Mouse (Mus musculus) heart, adult 8-10 months (tissue): ENCODE results near the gene Tyrobp. TPM values are rescaled to one million over a fixed set of nuclear protein-coding genes. Genes with fewer than 3 reads are reported as not detected.

Experiments
- DNase-seq: peaks from one replicate; pipeline ENCODE4 v3.0.0; 2022; ENCODE audit warnings: low spot score
- total RNA-seq, 4 experiments: library from RNA; stranded (reverse); gene quantifications; 2 replicates each; pipeline ENCODE4 v1.2.4; 2022

Gene Tyrobp
- total RNA-seq, 4 experiments from 2014 or later = 13.5 to 26.2 (median 16.5) TPM

DNA sequence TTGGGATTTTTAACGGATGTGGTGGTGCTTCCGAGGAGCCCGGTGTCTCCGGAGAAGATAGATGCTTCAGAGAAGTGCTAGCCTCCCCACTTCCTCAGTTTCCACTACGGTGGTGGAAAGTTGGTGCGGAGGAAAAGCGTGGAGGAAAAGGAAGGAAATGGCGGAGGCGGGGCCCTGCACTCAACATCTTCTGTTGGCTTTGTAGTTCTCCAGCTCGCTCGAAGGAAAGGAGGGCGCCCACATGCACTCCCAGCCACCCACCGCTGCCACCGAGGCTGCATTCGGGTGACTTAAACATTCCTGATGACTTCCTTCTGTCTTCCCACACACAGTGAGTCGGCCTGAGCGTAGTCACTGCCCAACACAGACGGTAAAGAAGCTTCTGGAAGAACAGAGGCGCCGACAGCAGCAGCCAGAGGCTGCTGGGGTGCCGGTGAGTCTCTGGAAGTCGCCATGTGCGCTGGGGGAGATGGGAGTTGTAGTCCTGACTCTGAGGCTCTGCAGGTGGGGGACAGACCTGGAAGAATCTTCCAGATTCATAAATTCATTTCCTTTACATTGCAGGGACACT, 9.6 kb downstream of the Tyrobp start:
- peak; percentile 62 for DNase-seq

DNA sequence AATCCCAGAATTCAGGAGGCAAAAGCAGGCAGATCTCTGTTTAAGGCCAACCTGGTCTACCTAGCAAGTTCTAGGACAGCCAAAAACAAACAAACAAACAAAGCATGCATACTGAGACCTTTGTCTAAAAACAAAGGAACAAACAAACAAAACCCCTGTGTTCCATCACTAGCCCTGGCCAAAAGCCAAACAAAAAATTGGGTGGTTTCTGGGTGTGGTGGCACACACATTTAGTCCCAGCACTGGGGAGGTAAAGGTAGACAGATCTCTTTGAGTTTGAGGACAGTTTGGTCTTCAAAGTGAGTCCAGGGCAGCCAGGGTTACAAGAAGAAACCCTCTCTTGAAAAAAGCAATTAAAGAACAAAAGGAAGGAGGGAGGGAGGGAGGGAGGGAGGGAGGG, 15.8 kb downstream of the Tyrobp start:
- no peak for DNase-seq

DNA sequence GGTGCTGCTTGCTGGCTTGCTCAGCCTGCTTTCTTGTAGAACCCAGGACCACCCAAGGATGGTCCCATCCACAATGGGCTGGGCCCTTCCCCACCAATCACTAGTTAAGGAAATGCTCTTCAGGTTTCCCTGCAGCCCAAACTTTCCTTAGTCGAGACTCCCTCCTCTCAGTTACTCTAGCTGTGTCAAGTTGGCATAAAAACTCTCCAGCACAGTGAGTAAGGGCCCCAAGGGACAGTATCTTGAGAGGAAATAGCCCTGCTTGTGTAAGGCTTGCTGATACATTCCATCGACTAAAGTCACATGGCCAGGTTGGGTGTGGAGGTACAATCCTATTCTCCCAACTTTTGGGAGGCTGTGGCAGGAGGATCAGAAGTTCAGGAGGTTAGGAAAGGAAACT, 16.6 kb downstream of the Tyrobp start:
- DNase-seq = no peak

DNA sequence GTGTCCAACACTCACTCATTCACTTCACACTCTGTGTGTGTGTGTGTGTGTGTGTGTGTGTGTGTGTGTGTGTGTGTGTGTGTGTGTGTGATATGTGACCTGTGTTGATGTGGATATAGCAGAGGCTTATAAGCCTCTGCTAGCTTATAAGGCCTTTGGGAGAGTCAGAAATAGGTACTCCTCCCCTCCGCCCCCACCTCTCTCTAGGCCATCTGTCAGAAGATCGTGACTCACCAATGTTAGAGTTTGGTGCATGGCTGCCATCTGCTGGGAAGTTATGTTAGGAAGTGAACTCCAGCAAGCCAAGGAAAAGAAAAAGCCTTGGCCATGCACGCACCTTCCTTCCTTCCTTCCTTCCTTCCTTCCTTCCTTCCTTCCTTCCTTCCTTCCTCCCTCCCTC, 18.2 kb downstream of the Tyrobp start:
- peak; percentile 59 for DNase-seq

DNA sequence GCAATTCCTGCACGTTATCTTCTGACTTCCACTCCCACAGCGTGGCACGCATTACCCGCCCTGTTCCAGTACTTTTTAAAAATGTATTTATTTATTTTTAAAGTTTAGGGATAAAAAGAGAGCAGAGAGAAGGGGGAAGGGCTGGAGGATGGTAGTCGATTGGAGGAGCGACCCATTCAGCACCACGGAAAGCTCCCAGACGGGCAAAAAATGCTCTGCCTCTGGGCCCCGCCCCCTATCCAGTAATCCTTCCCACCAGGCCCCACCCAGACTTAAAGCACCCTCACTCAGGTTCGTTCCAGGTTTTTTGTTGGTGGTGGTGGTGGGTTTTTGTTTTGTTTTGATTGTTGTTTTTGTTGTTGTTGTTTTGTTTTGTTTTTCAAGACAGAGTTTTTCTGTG, 20.7 kb downstream of the Tyrobp start:
- DNase-seq = no peak

DNA sequence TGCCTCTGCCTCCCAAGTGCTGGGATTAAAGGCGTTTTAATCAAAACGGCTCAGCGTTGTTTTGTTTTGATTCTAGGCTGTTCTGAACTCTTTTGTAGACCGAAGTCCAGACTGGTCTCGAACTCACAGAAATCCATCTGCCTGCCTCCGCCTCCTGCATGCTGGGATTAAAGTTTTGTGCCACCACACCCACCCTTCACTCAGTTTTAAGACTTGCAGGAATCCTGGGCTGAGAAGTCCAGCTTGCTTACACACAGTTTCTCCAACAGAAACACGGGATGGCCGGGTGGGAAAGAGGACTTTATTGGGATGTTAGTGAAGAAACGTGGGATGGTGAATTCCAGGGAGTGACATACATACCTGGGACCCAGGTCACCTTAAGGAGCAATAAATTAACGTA, 21.1 kb downstream of the Tyrobp start:
- DNase-seq = no peak

DNA sequence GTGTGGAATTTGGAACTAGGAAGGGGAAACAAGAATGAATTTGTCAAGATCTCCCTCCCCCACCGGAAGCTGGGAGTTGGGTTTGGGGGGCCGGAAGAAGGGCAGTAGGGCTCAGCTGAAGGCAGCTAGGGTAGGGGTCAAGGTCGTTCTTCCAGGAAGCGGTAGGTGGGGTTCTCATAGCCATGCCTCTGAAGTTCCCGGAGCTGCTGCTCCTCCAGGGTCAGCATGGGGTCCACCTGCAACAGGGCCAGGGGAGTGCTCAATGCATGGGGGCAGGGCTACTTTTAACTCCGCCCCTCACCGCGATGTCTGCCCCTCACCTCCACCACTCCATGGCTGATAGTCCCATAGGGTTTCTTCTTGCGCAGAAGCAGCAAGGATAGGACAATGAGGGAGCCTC, 21.6 kb downstream of the Tyrobp start:
- no peak for DNase-seq

DNA sequence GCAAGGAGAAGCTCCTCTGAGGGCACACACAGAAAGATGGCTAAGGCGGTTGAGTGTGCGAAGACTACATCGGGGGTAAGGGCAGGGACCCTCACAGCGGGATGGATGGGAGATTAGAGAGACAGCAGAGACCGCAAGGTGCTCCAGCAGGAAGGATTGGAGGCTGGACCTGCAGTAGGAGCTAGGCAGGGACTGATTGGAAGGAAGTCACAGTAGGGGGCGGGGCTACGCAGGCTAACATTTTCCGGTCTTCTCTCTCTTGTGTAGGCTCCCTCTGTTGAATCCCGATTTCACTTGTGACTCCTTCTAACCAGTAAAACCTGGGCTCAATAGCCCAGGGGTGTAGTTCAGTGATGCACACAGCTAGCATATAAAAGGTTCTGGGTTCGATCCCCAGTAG, 23.3 kb downstream of the Tyrobp start:
- no peak for DNase-seq

DNA sequence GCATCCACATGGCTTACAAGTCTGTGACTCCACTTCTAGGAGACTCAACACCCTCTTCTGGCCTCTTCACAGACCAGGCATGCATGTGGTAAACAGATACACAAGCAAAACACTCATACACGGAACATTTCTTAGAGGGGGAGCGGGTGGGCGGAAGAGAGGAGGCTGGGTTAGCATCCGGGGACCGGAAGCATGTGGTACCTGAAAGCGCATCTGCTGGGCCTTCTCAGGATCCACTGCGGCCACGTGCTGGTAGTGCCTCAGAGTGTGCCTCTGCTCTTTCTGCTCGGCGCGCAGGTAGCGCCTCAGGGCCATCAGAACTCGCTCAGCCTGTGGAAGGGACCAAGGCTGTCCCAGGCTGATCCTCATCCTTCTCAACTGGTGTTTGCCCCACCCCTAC, 26.2 kb downstream of the Tyrobp start:
- DNase-seq = no peak

DNA sequence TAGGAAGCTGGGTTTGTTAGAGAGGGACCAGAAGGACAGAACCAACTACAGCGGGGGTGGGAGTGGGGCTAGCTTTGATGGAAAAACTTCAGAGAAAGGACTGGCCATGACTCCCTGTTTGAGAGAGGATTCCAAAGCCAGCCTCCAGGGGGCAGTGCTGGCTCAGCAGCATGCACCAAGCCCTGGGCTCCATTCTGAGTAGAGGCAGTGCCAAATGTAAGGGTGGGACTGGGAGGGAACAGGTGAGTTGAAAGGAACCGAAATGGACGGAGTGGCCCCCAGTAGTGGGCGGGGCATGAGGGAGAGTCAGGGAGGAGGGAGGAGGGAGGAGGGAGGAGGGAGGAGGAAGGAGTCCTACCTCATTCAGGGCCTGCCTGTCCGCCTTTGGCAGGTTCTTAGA, 27.1 kb downstream of the Tyrobp start:
- no peak for DNase-seq

DNA sequence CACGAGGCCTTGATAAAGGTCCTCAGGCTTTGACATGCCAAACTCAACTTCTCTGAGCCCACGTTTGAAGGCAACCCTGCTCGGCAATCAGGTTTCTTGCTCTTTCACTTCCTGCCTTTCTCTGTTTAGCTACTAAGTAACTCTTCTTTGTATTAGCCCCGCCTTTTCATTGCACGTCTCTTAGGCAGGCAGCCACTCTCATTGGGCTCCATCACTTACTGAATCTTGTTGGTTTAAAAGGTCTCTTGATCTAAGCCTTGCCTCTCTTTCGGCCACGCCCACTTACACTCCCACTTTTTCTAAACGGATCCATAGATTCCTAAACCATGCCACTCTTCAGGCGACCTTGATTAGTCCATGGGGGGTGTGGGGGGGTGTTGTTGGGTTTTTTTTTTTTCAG, 30.1 kb downstream of the Tyrobp start:
- no peak for DNase-seq

DNA sequence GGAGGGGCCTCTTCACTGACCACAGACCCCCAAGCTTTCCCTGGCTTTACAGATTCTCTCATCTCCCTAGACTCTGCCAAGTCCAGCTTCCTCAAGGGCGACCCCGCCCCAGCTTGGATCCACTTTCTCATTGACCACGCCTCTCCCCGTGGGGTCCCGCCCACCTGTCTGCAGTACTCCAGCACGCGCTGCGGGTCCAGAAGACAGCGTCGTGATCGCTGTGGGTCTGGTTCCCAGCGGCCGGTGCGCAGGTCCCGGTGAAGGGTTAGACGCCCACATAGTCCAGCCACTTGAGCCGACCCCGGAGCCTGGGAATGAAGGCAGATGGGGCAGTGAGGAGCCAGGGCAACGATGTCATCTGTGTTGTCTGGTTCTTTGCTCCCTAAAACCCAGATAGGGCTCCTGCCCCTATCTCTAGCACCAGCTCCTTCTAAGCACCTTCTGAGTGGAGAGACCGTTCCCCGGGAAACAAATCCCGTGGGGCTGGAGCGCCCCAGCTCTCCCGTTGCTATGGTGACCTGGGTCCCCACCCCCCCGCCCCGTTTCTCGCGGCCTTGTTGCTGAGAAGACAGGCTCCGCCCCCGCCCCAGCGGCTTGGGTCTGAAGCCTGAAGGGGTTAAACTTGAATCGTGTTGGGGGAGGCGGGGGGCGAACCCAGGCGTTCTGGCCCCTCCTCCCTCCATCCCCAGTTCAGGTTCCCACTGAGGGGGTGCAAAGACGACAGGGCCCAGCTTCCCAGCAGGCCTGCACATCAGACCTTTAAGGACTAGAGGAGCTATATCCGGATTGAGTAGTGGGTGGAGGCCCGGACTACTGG, 30.8 kb downstream of the Tyrobp start:
- DNase-seq = no peak

DNA sequence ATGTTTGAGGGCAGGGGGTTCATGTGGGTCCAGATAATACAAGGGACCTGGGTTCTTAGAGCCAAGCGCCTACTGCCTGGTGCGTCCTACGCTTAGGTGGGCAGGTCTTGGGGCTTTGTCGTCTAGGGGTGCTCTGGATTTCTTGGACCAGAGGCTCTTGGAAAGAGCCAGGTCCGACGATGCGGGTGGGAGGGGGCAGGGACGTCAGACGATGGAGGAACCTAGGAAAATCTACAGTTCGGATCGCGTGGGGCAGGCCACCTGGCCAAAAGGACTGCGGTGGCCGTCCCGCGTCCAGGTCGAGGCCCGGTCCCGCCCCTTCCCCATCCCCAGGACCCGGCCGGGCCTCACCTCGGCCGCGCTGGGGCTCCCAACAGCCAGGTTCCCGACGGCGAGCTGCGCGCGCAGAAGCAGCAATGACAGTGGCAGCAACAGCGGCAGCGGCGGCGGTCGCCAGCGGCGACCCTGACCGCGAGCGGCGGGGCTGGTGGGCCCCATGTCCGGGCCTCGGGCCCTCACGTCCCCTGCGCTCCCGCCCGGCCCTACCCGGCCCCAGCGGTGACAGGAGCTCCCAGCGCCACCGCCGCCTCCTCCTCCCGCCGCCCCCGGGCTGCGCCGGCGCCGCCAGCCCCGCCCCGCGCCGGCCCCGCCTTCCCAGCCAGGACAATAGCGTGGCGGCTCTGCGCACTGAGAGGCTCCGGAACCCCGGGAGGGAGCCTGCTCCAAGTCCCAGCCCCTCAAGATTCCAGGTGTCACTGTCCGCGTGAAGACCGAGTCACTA, 31.6 kb downstream of the Tyrobp start, which contains the start of gene Aplp1:
Gene Aplp1 (minus strand): TSS at position 565 of the 781 bp plus-strand sequence.
- peak; percentile 24 for DNase-seq

DNA sequence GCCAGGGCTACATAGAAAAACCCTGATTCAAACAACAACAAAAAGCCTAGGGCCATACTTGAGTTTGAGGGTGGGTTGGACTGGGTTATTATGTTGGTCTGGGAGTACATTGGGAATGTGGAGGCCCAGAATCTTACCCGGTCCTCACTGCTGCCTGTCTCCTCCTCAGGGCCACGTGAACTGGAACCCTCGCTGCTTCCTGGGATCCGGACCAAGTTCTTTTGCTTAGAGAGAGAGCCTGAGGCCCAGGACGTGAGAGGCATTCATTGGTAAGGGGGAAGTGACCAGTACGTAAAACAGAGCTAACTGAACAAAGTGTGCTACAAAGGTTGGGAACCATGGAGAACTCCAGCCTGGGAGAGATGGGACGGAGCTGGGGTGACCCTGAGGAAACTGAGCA, 36.7 kb downstream of the Tyrobp start:
- no peak for DNase-seq

DNA sequence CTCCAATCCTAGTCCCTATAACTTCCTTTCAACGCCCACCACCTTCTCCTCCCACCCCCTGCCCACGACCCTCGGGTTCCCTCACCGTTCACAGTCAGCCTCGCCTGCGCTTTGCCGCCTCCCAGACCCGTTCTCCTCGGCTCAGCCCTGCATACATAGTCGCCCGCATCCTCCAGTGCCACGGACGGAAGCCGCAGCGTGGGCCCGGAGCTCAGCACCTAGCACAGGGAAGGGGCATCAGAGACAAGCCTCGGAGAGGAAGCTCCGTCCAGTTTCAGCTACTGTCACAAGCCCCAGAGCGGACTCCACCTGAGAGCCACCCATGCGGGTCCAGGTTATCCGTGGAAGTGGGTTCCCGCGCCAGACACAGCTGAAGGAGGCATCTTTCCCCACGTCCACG, 39.8 kb downstream of the Tyrobp start:
- no peak for DNase-seq

DNA sequence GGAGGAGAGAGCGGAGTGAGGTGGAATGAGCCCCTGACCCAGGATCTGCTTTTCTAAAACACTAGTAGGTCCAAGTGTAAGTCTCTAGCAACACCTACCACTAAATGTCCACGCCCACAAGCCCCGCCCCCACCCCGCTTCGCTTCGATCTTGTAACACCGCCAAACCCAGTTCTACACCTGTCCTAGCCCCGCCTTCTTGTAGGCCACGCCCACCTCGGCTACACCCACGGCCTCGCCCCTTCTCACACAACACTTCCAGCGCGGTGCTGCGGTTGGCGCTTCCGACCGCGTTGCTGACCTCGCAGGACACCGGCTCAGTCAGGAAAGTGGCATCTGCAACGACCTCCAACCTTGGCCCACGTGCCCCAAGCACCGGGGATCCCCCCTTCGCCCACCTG, 40.2 kb downstream of the Tyrobp start:
- no peak for DNase-seq

DNA sequence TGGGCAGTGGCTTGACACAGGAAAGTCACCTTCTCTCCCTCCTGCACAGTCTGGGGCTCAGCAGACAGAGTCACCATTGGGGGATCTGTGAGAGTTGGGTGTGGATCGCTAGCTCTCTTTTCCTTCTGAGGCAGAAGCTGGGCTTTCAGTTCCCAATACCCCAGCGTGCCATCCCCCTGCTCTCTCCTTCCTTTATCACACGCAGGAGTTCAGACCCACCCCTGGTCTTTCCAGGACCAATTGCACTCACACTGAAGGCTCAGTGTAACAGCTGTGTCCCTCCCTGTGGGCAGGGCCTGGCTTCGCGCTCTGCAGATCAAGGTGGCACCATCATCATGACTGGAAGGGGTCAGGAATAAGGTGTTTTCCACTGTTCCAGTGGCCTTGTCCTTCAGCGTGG, 40.7 kb downstream of the Tyrobp start:
- no peak for DNase-seq

DNA sequence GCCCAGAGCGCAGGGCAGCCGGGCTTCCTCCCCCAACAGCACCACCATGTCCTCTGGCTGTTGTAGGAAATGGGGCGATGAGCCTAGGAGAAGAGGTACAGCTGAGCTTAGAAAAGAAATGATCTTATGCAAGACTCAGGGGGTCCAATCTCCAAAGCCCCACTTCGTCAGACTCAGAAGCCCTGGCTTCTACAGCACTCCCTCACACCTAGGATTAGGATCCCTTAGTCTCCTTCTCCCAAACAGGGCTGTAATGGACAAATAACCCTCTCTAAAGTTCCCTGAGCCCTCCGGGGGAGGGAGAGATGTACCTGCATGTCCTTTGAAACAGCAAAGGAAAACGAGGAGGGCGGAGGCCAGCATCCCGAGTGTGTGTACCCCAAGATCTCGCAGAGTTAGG, 42.9 kb downstream of the Tyrobp start:
- no peak for DNase-seq

DNA sequence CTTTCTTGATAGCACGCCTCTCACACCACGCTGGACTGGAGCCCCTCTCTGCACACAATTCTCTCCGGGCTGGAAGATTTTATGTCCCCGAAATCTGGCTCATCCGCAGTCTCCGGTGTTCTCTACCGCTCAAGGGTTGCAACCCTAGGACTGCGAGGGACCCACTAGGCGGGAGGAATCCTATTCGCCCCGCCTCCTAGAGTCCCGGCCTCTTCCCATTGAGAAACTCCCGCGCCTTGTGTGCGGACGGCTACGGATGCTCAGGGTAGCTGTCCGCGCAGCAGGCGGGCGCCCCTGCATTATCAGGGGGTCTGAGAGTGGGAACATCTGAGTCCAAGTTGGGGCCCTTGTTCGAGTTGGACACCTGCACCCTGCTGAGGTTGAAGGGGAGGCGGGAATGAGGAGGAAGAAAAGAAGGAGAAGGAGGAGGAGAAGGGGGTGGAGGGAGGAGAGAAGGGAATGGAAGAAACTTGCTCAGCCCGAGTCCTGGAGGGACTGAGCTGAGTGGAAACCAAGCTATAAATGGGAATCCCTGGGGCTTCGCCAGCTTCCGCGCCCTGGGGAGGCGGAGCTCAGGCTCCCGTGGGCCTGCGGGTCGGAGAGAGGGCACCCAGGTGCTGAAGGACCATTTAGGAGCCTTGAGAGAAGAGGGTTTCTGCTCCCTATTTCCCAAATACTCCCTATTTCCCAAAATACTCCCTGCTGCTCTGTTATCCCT, 43.5 kb downstream of the Tyrobp start:
- DNase-seq = no peak

DNA sequence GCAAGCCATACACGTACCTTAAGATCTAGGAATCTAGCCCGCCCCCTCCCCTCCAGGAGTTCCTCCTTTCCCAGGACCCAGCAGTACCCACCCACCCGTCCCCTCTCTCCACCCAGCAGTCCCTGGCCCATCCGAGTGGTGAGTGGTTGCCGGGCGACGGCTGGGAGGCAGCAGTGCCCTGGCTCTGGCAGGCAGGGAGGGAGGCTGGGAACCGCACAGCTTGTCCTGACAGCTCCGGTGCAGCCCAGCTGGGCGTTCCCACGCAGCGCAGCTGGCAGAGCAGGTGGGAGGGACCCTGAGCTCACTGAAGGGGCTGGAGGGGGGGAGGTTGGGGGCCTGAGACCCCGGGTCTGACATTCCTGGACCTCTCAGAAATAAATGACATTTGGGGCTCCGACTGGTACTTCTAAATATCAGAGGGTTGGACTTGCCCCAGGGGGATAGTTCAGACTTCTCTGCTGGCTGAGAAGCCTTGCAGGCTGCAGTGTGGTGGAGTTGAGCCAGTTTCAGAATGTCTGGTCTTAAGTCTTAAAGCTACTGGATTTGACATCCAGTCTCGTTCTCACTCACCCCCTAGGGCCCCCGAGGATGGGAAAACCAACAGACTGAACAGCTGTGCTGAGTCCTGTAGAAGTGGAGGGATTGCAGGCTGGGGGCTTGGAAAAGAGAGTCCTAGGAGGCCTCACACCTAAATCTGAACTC, 44.2 kb downstream of the Tyrobp start, which contains the start of the genes Kirrel2 and Nphs1:
Gene Kirrel2 (minus strand): TSS at position 62 of the 702 bp plus-strand sequence.
Gene Nphs1 (plus strand): TSS at position 687 of the 702 bp plus-strand sequence.
- DNase-seq = no peak

DNA sequence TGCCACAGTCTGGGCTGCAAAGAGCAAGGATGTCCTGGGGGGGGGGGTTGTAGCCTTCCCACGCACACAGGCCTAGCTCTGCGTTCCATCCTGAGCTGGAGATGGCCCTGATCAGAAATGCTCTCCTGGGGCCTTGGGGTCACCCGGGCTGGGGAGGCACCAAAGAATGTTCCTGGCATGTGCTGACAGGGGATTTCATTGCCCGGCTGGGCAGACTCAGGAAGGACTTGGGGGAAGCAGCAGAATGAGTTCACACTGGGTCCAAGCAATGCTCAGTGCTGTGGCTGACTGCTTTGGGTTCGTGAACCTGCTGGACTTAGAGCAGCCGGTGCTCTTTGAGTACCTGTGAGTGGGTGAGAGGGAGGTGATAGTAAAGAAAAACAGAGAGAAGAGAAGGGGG, 45.9 kb downstream of the Tyrobp start:
- DNase-seq = no peak
